Mouse (Mus musculus) hindbrain, postnatal 0 days (tissue): ENCODE results near the gene Flcn. TPM values are rescaled to one million over a fixed set of nuclear protein-coding genes. Genes with fewer than 3 reads are reported as not detected.

Source experiments
- ATAC-seq: fragments of 200-750 bp; cut with Nextera tagmentation; 2 replicates; pipeline ENCODE4 v1.8.0; 2017; ENCODE audit warnings: mild to moderate bottlenecking, moderate TSS enrichment, moderate library complexity
- DNase-seq: peaks from one replicate; pipeline ENCODE4 v3.0.0-alpha.2; 2015; ENCODE audit warnings: low spot score
- H3K27ac ChIP-seq: fragments of 300-500 bp; sonication (generic); 2 replicates; pipeline ENCODE4 v1.5.1; 2014; ENCODE audit warnings: mild to moderate bottlenecking
- H3K27me3 ChIP-seq: fragments of 300-500 bp; sonication (generic); 2 replicates; pipeline ENCODE4 v1.6.1; 2014; ENCODE audit warnings: low read length, mixed read lengths; ENCODE audit not compliant: insufficient read depth
- H3K36me3 ChIP-seq: fragments of 300-500 bp; sonication (generic); 2 replicates; pipeline ENCODE4 v1.6.1; 2014; ENCODE audit warnings: low read length, mixed read lengths; ENCODE audit not compliant: insufficient read depth
- H3K4me1 ChIP-seq: fragments of 300-500 bp; sonication (generic); 2 replicates; pipeline ENCODE4 v1.6.1; 2014; ENCODE audit warnings: antibody characterized with exemption, low read length, mixed read lengths; ENCODE audit not compliant: insufficient read depth
- H3K4me2 ChIP-seq: fragments of 300-500 bp; sonication (generic); 2 replicates; pipeline ENCODE4 v1.6.1; 2014; ENCODE audit warnings: low read depth, mild to moderate bottlenecking, low read length, moderate library complexity, mixed read lengths
- H3K4me3 ChIP-seq: fragments of 300-500 bp; sonication (generic); 2 replicates; pipeline ENCODE4 v1.5.1; 2014; ENCODE audit warnings: low read length
- H3K9ac ChIP-seq: fragments of 300-500 bp; sonication (generic); replicated peaks from 2 replicates; pipeline ENCODE4 v1.6.1; 2014; ENCODE audit warnings: mild to moderate bottlenecking, low read length, moderate library complexity, mixed read lengths
- H3K9me3 ChIP-seq: fragments of 300-500 bp; sonication (generic); 2 replicates; pipeline ENCODE4 v1.6.1; 2016; ENCODE audit warnings: low read length, mixed read lengths
- CTCF ChIP-seq: IDR thresholded peaks from 2 replicates; pipeline ENCODE4 v1.5.1; 2016; ENCODE audit warnings: antibody characterized with exemption, control low read depth, low read depth
- WGBS: fragments of 180-500 bp; shearing (Covaris S2); extraction: QIAGEN DNeasy Blood & Tissue Kit; methylation state at CpG from one replicate; pipeline ENCODE4 v1.1.7; 2014; 5-methylcytosine and 5-hydroxymethylcytosine counted together
- polyA plus RNA-seq: library from polyadenylated mRNA; unstranded; fragments of >200 nt; fragmentation: Nextera tagmentation; extraction: Ambion mirVana; gene quantifications from 2 replicates; pipeline ENCODE4 v1.2.1, GENCODE M21; 2015
- total RNA-seq: library from RNA; depleted of rRNA; stranded (reverse); fragments of >200 nt; gene quantifications from 2 replicates; pipeline ENCODE4 v1.2.3, GENCODE M21; 2014

Gene Flcn
- total and polyA plus RNA-seq, 2 experiments from 2014 or later, result 28.4 to 42.8 TPM

DNA sequence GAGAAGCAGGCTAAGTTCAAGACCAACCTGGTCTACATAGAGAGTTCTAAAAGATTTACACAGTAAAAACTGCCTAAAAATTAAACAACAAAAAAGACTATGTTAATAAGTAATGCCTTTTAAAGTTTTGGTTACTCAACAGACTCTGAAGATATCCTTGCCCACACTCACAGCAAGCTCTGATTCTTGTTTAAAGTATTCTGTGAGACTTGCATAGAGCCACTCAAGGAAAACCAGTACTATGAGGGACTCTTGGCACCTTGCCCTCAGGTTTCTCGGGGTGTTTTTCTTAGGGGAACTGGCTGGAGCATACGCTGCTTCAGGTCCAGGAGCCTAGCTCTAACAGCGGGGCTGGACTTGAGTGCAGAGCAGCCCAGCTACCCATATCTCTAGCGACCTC, 30.4 kb downstream of the Flcn start:
- Histone ChIP-seq H3K27ac (no peak overlapping the region), H3K27me3 (no peaks in the 10 kb centered on the region), H3K9me3 (no peaks in the 10 kb centered on the region), H3K4me3 (no peak overlapping the region), H3K9ac (no peak overlapping the region), H3K4me1 (no peaks in the 10 kb centered on the region), H3K4me2 (no peak overlapping the region), H3K36me3 (peaks cover 12% of the 10 kb centered on the region)
- DNase-seq (no peak), ATAC-seq (no peak)
- 78% methylated on average over 4 of the region's 4 CpGs for WGBS
- no peak for TF ChIP-seq CTCF

DNA sequence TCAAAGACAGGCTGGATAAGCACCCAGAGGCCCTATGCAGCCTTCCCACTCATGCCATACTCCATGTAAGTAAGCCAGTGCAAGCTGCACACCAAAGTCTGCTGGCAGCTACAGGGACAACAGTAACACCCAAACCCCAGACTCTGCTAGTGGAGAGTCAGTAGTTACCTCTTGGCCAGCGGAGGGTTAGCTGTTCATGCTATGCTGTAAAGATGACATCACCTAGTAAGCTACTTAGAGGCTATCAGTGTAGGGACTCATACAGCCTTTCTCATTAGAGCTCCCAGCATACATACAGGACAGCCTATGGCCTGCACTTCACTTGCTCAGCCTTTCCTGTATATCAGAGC, 31.0 kb downstream of the Flcn start:
- peak; percentile 27 for ATAC-seq
- Histone ChIP-seq H3K9me3 (no peaks in the 10 kb centered on the region), H3K4me2 (no peak overlapping the region), H3K9ac (no peak overlapping the region), H3K27ac (no peak overlapping the region), H3K4me1 (no peaks in the 10 kb centered on the region), H3K27me3 (no peaks in the 10 kb centered on the region), H3K36me3 (peaks cover 18% of the 10 kb centered on the region), H3K4me3 (no peak overlapping the region)
- TF ChIP-seq CTCF, result no peak
- no peak for DNase-seq
- WGBS, result 93% methylated on average over 1 of the region's 1 CpGs

DNA sequence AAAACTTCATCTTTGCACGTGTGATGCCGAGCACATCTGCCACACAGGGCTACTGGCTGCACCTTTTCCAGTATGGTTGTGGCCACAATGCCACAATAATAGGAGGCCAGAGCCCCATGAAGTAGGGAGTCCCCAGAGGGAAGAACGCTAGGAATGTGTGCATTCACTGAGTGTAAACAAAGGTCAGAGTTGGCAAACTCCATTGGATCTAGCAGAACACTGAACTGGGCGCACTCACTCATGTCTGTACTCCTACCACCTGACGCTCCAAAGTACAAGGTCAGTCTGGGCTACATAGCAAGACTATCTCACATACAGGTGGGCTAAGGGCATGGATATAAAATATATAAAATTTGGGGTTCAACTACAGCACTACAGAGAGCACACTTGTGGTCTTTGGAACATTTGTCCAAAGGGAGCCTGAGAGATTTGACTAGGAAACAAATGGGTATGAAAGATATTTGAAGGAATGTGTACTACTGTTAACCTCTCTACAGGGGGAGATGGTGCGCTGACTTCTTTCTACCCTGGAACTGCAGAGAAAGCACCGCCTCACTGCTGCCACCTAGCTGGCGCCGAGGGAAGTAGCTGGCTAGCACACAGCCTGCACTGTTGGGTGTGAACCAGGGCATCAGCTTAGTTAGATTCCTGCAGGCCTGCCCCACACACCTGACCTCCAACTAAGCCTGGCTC, 31.5 kb downstream of the Flcn start:
- Histone ChIP-seq H3K9ac (no peak overlapping the region), H3K4me2 (no peak overlapping the region), H3K27ac (no peak overlapping the region), H3K4me1 (no peaks in the 10 kb centered on the region), H3K36me3 (peaks cover 23% of the 10 kb centered on the region), H3K4me3 (no peak overlapping the region), H3K9me3 (no peaks in the 10 kb centered on the region), H3K27me3 (no peaks in the 10 kb centered on the region)
- peak; percentile 73 for DNase-seq
- peak; percentile 95 for TF ChIP-seq CTCF
- ATAC-seq, result peak; percentile 80
- WGBS, result 59% methylated on average over 9 of the region's 9 CpGs

DNA sequence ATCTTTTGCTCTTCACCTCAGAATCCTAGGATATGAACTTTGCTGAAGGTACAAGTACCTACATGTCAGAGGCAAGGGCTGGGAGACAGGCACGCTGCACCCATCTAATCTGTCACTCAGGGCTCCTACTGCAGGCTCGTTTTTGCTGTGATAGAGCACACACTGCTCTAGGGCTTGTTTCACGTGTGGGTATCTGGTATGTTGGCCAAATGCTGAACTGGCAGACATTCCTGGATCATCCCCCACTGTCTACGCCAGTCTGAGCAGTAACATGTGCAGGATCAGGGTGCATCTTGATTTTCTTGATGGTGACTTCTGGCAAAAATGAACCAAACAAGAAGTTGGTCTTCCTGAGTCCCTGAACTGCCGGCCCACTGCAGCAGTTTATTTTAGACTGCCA, 32.6 kb downstream of the Flcn start:
- no peaks in the 10 kb centered on the region for H3K27me3 ChIP-seq
- H3K9me3 ChIP-seq, result no peaks in the 10 kb centered on the region
- no peak overlapping the region for H3K9ac ChIP-seq
- H3K4me3 ChIP-seq, result no peak overlapping the region
- no peak overlapping the region for H3K4me2 ChIP-seq
- no peak overlapping the region for H3K27ac ChIP-seq
- TF ChIP-seq CTCF, result no peak
- ATAC-seq, result no peak
- 88% methylated on average over 5 of the region's 5 CpGs for WGBS
- peaks cover 31% of the 10 kb centered on the region for H3K36me3 ChIP-seq
- no peak for DNase-seq
- H3K4me1 ChIP-seq, result no peaks in the 10 kb centered on the region

DNA sequence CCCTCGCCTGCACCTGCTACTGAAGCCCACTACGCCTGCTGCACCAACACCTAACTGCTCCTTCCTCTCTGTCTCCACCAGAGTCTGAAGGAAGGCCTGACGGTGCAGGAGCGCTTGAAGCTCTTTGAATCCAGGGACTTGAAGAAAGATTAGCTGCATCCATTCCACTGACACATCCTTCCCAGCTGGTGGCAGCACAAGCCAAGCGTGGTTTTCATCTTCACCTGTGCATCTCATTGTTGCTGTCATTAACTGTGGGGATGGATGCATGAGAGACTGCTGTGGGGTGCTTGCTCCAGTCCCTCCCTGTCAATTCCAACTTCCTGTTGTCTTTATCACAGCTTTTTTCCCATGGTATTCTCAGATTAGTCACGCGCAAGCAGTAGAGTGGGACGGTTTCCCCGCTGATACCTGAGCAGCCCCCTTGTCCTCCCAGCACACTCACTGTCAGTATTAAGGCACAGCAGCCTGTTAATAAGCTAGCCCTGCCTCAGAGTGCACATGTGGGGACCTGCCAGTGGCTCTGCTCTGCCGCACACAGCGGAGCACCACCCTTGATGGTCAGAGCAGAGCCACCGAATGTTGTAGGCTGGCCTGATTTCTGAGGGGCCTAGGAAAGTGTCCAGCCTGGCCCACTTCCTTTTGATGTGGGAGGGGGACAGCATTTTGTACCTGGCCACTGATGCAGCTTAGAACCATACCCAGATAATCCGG, 34.2 kb downstream of the Flcn start:
- peaks cover 47% of the 10 kb centered on the region for H3K36me3 ChIP-seq
- H3K4me3 ChIP-seq, result no peak overlapping the region
- DNase-seq (peak; percentile 31), ATAC-seq (no peak)
- H3K27me3 ChIP-seq, result no peaks in the 10 kb centered on the region
- no peak overlapping the region for H3K27ac ChIP-seq
- H3K9me3 ChIP-seq, result no peaks in the 10 kb centered on the region
- H3K4me1 ChIP-seq, result no peaks in the 10 kb centered on the region
- WGBS, result 79% methylated on average over 13 of the region's 13 CpGs
- TF ChIP-seq CTCF, result peak; percentile 44
- no peak overlapping the region for H3K4me2 ChIP-seq
- H3K9ac ChIP-seq, result no peak overlapping the region

DNA sequence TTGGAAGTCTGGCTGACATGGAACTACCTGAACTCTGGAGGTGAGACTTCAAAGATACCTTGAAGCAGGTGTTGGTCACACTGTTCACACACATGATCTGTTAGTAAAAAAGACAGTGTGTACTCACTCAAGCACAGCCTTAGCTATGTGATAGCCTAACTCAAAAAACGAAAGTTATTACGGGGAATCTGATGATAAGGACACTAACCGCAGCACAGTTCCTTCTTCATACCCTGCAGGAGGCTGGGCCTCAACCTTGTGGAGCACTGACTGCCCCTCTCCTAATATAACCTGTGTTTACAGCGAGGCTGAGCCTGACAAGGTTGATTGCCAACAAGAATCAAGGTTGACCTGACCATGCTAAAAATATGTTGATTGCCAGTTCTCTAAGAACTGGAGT, 35.3 kb downstream of the Flcn start:
- Histone ChIP-seq H3K36me3 (peaks cover 54% of the 10 kb centered on the region), H3K9me3 (no peaks in the 10 kb centered on the region), H3K27me3 (no peaks in the 10 kb centered on the region), H3K4me3 (no peak overlapping the region), H3K4me2 (no peak overlapping the region), H3K9ac (no peak overlapping the region), H3K27ac (no peak overlapping the region), H3K4me1 (no peaks in the 10 kb centered on the region)
- ATAC-seq, result no peak
- WGBS, result 94% methylated on average over 4 of the region's 4 CpGs
- TF ChIP-seq CTCF, result no peak
- DNase-seq, result no peak

DNA sequence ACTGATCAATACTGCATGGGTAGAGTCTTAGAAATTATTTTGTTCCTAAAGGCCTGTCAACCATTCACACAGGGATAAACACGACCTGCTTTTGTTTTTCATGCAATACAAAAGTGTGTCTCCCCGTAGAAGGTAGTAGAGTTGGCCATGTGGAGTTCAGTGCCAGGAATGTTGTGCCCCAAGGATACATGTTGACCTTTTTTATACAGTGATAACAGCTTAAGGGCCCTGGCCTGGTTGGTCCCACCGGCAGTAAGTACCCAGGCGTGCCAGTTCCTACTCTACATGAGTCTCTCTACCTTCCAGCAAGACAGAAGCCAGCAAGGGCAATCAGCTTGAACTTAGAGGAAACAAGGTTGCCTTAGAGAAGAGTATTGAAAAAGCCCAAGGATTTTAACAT, 36.9 kb downstream of the Flcn start:
- 91% methylated on average over 4 of the region's 4 CpGs for WGBS
- DNase-seq, result no peak
- H3K9me3 ChIP-seq, result no peaks in the 10 kb centered on the region
- ATAC-seq, result no peak
- no peak overlapping the region for H3K9ac ChIP-seq
- TF ChIP-seq CTCF, result no peak
- no peak overlapping the region for H3K4me2 ChIP-seq
- H3K27ac ChIP-seq, result no peak overlapping the region
- no peak overlapping the region for H3K4me3 ChIP-seq
- no peaks in the 10 kb centered on the region for H3K4me1 ChIP-seq
- peaks cover 68% of the 10 kb centered on the region for H3K36me3 ChIP-seq
- H3K27me3 ChIP-seq, result no peaks in the 10 kb centered on the region
